Mouse (Mus musculus): ENCODE results near the gene Sumf1. TPM values are rescaled to one million over a fixed set of nuclear protein-coding genes. Genes with fewer than 3 reads are reported as not detected.

Sumf1 gene
- polyA plus RNA-seq, 1 experiment from 2014 or later: 28.6 TPM

DNA sequence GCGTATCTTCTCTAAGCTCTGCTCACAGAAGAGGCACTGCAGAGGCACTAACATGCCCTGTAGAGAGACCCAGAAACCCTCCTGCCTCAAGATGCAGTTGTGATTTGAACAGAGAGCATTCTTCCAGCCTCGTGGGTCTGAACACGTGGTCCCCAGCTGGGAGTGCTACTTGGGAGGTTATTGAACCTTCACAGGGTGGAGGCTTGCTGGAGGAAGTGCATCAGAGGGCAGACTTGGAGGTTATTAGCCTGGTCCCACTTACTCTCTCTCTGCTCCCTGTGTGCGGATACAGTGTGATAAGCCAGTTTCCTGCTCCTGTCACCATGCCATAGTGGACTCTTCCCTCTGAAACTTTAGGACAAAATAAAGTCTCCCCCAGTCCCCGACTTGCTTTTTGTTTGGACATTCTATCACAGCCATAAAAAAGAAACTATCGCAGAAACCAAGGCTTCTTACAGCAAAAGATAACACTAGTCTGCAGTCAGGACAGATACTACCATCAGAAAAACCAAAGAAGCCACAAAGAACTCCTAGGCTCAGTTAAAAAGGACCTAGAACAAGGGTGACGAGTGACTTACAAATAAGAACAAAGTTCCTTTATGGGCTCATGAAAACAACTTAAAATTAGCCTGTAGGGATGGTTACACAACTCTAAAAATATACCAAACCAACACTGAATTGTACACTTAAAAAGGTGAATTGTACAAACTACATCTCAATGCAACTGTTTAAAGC lies 17.3 kb downstream of the Sumf1 start:
- Histone ChIP-seq H3K27ac (replicated peaks; ENCODE audit: low read depth, low read length) (no peak overlapping the region), H3K9me3 (ENCODE audit: control insufficient read depth, low read length) (no peaks in the 10 kb centered on the region), H3K9ac (ENCODE audit: low read depth, low read length) (no peak overlapping the region), H3K4me2 (ENCODE audit: low read depth, low read length) (no peak overlapping the region), H3K27me3 (replicated peaks; ENCODE audit: control insufficient read depth, insufficient read depth, low read length) (no peaks in the 10 kb centered on the region), H3K4me3 (ENCODE audit: low read depth, low read length) (no peak overlapping the region), H3K4me1 (ENCODE audit: control insufficient read depth, insufficient read depth, low read length) (no peaks in the 10 kb centered on the region), H3K36me3 (ENCODE audit: control insufficient read depth, insufficient read depth, low read length) (peaks cover 12% of the 10 kb centered on the region)
- DNase-seq (ENCODE audit: low spot score) (no peak), ATAC-seq (ENCODE audit: low read depth) (no peak)
- 74% methylated on average over 7 of the region's 7 CpGs for WGBS

DNA sequence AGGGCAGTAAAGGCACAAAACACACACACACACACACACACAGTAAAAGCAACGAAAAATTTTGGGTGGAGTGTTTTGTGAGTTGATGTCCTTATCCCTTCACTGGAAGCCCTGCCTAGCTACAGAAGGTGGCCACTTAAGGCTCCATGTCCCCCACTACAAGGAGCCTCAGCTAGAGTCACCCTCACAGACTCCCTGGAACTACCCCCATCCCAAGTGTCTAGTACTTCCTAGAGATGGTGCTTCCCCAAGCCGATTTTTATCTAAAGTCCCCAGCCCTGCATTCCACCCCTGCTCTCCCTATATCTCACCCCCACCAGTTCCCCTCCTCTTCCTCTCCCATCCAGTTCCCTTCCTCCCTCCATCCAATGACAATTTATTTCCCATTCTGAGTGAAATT lies 19.8 kb downstream of the Sumf1 start:
- Histone ChIP-seq H3K27ac (replicated peaks; ENCODE audit: low read depth, low read length) (no peak overlapping the region), H3K4me1 (ENCODE audit: control insufficient read depth, insufficient read depth, low read length) (0 out of 2 replicates have a peak, but pooled peaks cover under 1% of the 10 kb centered on the region), H3K4me3 (ENCODE audit: low read depth, low read length) (no peak overlapping the region), H3K4me2 (ENCODE audit: low read depth, low read length) (no peak overlapping the region), H3K36me3 (ENCODE audit: control insufficient read depth, insufficient read depth, low read length) (no peaks in the 10 kb centered on the region), H3K9ac (ENCODE audit: low read depth, low read length) (no peak overlapping the region), H3K9me3 (ENCODE audit: control insufficient read depth, low read length) (no peaks in the 10 kb centered on the region), H3K27me3 (replicated peaks; ENCODE audit: control insufficient read depth, insufficient read depth, low read length) (no peaks in the 10 kb centered on the region)
- 86% methylated on average over 2 of the region's 2 CpGs for WGBS
- DNase-seq (ENCODE audit: low spot score) (no peak), ATAC-seq (ENCODE audit: low read depth) (no peak)

DNA sequence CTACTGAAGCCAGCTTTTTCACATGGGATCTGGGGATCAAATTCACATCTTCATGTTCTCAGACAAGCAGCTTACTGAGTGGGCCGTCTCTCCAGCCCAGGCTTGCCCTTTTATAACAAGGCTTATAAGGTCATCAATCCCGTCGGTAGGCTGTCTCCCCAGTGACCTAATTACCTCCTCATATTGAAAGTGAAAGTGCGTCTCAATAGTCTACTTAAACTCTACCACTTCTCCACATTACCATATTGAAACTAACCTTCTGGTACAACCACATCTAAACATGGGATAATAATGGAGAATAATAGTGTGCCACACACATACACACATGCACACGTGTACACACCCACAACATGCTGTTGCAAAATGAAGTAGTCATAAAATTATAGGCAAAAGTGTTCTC lies 20.4 kb downstream of the Sumf1 start:
- Histone ChIP-seq H3K9ac (ENCODE audit: low read depth, low read length) (no peak overlapping the region), H3K36me3 (ENCODE audit: control insufficient read depth, insufficient read depth, low read length) (no peaks in the 10 kb centered on the region), H3K27me3 (replicated peaks; ENCODE audit: control insufficient read depth, insufficient read depth, low read length) (no peaks in the 10 kb centered on the region), H3K27ac (replicated peaks; ENCODE audit: low read depth, low read length) (no peak overlapping the region), H3K4me1 (ENCODE audit: control insufficient read depth, insufficient read depth, low read length) (0 out of 2 replicates have a peak, but pooled peaks cover 3% of the 10 kb centered on the region), H3K4me3 (ENCODE audit: low read depth, low read length) (no peak overlapping the region), H3K4me2 (ENCODE audit: low read depth, low read length) (no peak overlapping the region), H3K9me3 (ENCODE audit: control insufficient read depth, low read length) (no peaks in the 10 kb centered on the region)
- WGBS: 69% methylated on average over 5 of the region's 5 CpGs
- DNase-seq (ENCODE audit: low spot score) (no peak), ATAC-seq (ENCODE audit: low read depth) (no peak)

DNA sequence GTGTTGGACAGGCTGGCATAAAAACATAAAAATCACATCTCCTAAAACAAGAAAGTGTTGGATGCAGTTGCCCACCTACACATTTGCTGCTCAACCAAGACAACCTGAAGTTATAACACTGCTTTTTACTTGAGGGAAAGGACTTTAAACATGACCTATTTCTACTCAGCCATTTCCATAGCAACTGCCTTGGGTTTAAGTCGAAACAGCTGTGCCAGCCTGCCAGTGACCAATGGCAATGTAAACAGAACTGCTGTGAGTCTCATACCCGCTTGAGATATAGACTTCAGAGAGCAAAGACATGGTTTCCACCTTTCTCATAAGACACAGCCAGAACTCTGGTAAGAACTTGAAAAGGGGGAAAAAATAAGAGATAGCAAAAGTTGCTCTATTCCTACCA lies 24.8 kb downstream of the Sumf1 start:
- 24% methylated on average over 2 of the region's 2 CpGs for WGBS
- ATAC-seq (ENCODE audit: low read depth) (no peak), DNase-seq (ENCODE audit: low spot score) (peak; percentile 55)
- no peaks in the 10 kb centered on the region for H3K36me3 ChIP-seq (ENCODE audit: control insufficient read depth, insufficient read depth, low read length)
- peak overlapping the region; percentile 25; the same call in 1 of the 2 replicates for H3K27ac ChIP-seq (replicated peaks; ENCODE audit: low read depth, low read length)
- H3K9ac ChIP-seq (ENCODE audit: low read depth, low read length): no peak overlapping the region
- H3K4me2 ChIP-seq (ENCODE audit: low read depth, low read length): no peak overlapping the region
- H3K4me3 ChIP-seq (ENCODE audit: low read depth, low read length): no peak overlapping the region
- no peaks in the 10 kb centered on the region for H3K27me3 ChIP-seq (replicated peaks; ENCODE audit: control insufficient read depth, insufficient read depth, low read length)
- H3K9me3 ChIP-seq (ENCODE audit: control insufficient read depth, low read length): no peaks in the 10 kb centered on the region
- H3K4me1 ChIP-seq (ENCODE audit: control insufficient read depth, insufficient read depth, low read length): 0 out of 2 replicates have a peak, but pooled peaks cover 3% of the 10 kb centered on the region

DNA sequence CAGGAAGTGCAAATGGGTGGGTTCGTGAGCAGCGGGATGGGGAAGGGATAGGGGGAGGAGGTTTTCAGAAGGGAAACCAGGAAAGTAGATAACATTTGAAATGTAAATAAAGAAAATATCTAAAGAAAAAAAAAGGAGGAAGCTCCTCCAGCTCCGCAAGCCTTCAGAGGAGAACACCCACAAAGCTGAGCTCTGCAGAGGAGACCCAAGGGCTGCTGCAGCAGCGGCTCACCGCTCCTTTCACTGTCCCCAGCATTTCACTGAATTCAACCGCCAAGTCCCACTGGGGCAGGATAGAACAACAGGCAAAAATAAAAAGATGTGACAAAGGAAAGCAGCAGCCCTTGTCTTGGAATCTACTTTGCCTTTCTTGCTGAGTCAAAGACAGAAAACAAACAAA lies 28.5 kb downstream of the Sumf1 start:
- ATAC-seq (ENCODE audit: low read depth): no peak
- peaks cover 11% of the 10 kb centered on the region; the same call in 1 of the 2 replicates for H3K4me1 ChIP-seq (ENCODE audit: control insufficient read depth, insufficient read depth, low read length)
- H3K27ac ChIP-seq (replicated peaks; ENCODE audit: low read depth, low read length): no peak overlapping the region
- H3K27me3 ChIP-seq (replicated peaks; ENCODE audit: control insufficient read depth, insufficient read depth, low read length): no peaks in the 10 kb centered on the region
- no peak overlapping the region for H3K4me2 ChIP-seq (ENCODE audit: low read depth, low read length)
- 60% methylated on average over 6 of the region's 6 CpGs for WGBS
- H3K9ac ChIP-seq (ENCODE audit: low read depth, low read length): no peak overlapping the region
- no peak overlapping the region for H3K4me3 ChIP-seq (ENCODE audit: low read depth, low read length)
- DNase-seq (ENCODE audit: low spot score): no peak
- no peaks in the 10 kb centered on the region for H3K36me3 ChIP-seq (ENCODE audit: control insufficient read depth, insufficient read depth, low read length)
- no peaks in the 10 kb centered on the region for H3K9me3 ChIP-seq (ENCODE audit: control insufficient read depth, low read length)

DNA sequence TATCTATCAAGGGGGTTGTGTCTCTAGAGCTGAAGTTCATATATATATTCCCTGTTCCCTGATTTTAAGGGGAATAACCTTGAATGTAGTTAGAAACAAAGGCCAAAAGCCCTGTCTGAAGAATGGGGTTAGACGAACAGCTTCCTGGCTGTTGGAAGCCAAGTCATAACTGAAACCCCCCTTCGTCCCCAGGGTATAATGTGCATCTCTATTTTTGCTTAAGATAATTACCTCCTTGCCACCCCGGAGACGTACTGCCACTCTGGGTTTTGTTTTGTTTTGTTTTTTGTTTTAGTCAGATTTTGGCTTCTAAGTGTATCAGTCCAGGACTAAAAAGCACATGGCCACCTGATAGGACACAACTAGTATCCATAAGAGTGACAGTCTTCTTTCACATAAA lies 31.1 kb downstream of the Sumf1 start:
- H3K4me1 ChIP-seq (ENCODE audit: control insufficient read depth, insufficient read depth, low read length): peaks cover 8% of the 10 kb centered on the region; the same call in 1 of the 2 replicates
- ATAC-seq (ENCODE audit: low read depth) (no peak), DNase-seq (ENCODE audit: low spot score) (no peak)
- H3K9me3 ChIP-seq (ENCODE audit: control insufficient read depth, low read length): no peaks in the 10 kb centered on the region
- no peak overlapping the region for H3K9ac ChIP-seq (ENCODE audit: low read depth, low read length)
- H3K27me3 ChIP-seq (replicated peaks; ENCODE audit: control insufficient read depth, insufficient read depth, low read length): no peaks in the 10 kb centered on the region
- no peak overlapping the region for H3K4me3 ChIP-seq (ENCODE audit: low read depth, low read length)
- no peak overlapping the region for H3K4me2 ChIP-seq (ENCODE audit: low read depth, low read length)
- WGBS: 78% methylated on average over 4 of the region's 4 CpGs
- no peak overlapping the region for H3K27ac ChIP-seq (replicated peaks; ENCODE audit: low read depth, low read length)
- no peaks in the 10 kb centered on the region for H3K36me3 ChIP-seq (ENCODE audit: control insufficient read depth, insufficient read depth, low read length)

DNA sequence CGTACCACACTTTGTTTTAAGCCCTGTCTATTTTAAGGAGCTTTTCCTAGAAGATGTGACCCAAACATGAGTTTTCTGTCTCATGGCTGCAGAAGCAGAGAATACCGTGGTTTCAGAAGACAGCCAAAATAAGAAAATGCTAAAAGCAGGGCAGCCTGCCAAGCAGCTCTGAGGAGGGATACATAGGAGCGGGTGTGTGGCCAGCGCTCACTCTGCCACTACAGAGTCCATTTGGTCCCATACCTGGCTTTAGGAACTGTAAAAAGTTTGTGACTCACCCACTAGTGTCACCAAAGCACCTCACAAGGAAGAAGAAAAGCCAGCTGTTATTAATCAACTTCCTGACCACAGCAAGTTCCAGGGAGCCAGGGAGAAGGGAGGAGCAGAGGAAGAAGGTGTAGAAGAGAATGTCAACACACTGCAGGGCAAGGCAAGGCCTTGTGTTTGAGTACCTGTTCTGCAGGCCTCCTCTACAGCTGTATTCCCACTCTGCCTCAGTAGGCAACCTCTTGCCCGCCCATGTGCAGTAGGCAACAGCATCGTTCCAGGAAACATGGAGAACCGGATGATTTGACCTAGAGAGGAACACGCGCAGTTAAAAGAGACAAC lies 32.6 kb downstream of the Sumf1 start:
- Histone ChIP-seq H3K4me1 (ENCODE audit: control insufficient read depth, insufficient read depth, low read length) (peaks cover 8% of the 10 kb centered on the region; the same call in 1 of the 2 replicates), H3K9ac (ENCODE audit: low read depth, low read length) (no peak overlapping the region), H3K4me2 (ENCODE audit: low read depth, low read length) (no peak overlapping the region), H3K9me3 (ENCODE audit: control insufficient read depth, low read length) (no peaks in the 10 kb centered on the region), H3K4me3 (ENCODE audit: low read depth, low read length) (no peak overlapping the region), H3K36me3 (ENCODE audit: control insufficient read depth, insufficient read depth, low read length) (no peaks in the 10 kb centered on the region), H3K27ac (replicated peaks; ENCODE audit: low read depth, low read length) (no peak overlapping the region), H3K27me3 (replicated peaks; ENCODE audit: control insufficient read depth, insufficient read depth, low read length) (no peaks in the 10 kb centered on the region)
- DNase-seq (ENCODE audit: low spot score) (peak; percentile 71), ATAC-seq (ENCODE audit: low read depth) (no peak)
- WGBS: 80% methylated on average over 9 of the region's 9 CpGs

DNA sequence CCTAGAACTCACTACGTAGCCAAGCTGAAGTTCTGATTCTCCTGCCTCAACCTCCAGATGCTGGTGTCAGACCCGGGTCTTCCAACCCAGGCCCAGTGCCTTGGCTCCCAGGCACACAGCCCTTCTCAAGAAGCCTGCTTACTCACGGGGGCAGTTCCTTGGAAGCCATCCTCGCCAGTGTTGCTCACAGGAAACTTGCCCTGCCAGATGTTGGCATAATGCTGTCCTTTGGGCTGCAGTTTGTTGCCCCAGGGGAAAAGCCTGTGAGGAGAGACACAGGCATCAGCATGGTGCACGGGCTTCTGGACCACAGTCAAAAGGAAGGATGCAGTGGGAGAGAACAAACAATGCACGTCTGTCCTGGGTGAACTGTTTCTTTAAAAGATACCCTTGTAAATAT lies 33.3 kb downstream of the Sumf1 start:
- H3K4me2 ChIP-seq (ENCODE audit: low read depth, low read length): no peak overlapping the region
- H3K9ac ChIP-seq (ENCODE audit: low read depth, low read length): no peak overlapping the region
- WGBS: 60% methylated on average over 6 of the region's 6 CpGs
- ATAC-seq (ENCODE audit: low read depth) (no peak), DNase-seq (ENCODE audit: low spot score) (no peak)
- no peaks in the 10 kb centered on the region for H3K9me3 ChIP-seq (ENCODE audit: control insufficient read depth, low read length)
- H3K4me3 ChIP-seq (ENCODE audit: low read depth, low read length): no peak overlapping the region
- peaks cover 8% of the 10 kb centered on the region; the same call in 1 of the 2 replicates for H3K4me1 ChIP-seq (ENCODE audit: control insufficient read depth, insufficient read depth, low read length)
- H3K27me3 ChIP-seq (replicated peaks; ENCODE audit: control insufficient read depth, insufficient read depth, low read length): no peaks in the 10 kb centered on the region
- 0 out of 2 replicates have a peak overlapping the region, but pooled peaks have one; percentile 31 for H3K27ac ChIP-seq (replicated peaks; ENCODE audit: low read depth, low read length)
- no peaks in the 10 kb centered on the region for H3K36me3 ChIP-seq (ENCODE audit: control insufficient read depth, insufficient read depth, low read length)

All from embryonic facial prominence, embryonic 14.5 days (tissue).